Mouse (Mus musculus) megakaryocyte-erythroid progenitor cell, adult 5-6 weeks (primary cell): Measurements from ENCODE around the gene Hdgfl3. TPM values are rescaled to one million over a fixed set of nuclear protein-coding genes. Genes with fewer than 3 reads are reported as not detected.

Experiments used
- ATAC-seq: replicated peaks from 2 replicates; pipeline ENCODE4 v1.8.0; 2016; ENCODE audit warnings: mild to moderate bottlenecking, inconsistent platforms; ENCODE audit not compliant: severe bottlenecking, poor library complexity, low FRiP score, low TSS enrichment
- total RNA-seq, 2 experiments: library from RNA; stranded (forward) in 1 of 2; stranded (reverse) in 1 of 2; fragments of 200-1000, 215-1000 nt in 1 of 2; fragments of >200 nt in 1 of 2; fragmentation: Nextera tagmentation in 1 of 2; gene quantifications; 2 replicates each; pipeline ENCODE4 v1.2.3; 2014 to 2017

Gene Hdgfl3
- total RNA-seq, 2 experiments from 2014 or later: 0.56 to 0.76 TPM

DNA sequence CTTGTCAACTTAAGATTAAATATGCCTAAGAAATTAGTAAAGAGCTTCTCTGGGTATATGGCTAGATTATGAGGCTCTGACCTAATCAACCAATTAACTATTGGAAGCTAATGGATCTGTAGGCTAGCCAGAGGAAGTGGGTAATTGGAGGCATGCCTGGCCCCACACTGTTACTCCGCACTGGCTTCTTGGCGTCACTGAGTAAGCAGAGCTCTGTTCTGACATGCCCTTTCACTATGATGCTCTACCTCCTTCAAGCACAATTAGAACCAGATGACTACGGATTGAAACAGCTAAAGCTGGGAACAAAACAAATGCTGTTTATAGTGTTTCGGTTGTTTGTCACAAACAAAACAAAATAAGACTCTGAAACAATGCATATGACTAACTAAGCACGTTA is 16.0 kb downstream of the Hdgfl3 start:
- ATAC-seq: no peak

DNA sequence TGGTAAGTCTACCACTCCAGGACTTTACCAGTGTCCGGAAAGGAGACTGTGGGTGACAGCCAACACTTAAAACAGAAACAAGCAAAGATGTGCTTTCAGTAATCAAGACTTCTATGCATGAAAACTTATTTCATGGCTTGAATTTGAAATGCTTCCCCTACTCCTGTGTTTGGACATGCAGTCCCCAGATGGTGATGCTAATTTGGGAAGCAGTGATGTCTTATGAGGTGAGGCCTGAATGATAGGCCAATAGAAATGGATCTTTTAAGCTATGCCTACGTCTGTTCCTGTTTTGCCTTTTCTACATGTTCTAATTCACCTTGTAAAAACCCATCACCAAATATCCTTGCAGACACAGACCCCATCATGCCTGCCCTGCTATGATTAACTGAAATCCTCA is 29.3 kb downstream of the Hdgfl3 start:
- ATAC-seq: no peak

DNA sequence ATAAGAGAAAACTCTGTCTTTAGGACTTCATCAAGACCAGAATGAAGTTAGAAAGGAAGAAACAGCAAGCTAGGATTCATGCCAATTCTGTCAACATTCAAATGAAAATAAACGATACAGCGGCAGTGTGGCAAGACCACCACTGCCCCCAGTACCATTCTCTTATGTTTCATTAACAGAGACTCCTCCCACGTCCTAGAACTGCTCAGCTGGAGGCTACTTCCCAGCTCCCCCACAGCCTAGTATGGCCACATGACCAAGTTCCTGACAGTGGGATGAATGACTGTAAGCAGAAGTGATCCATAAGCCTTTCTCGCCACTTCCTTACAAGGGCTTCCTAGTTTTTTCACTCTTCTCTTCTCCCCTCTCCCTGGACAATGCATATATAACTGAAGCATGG is 30.2 kb downstream of the Hdgfl3 start:
- ATAC-seq: no peak

DNA sequence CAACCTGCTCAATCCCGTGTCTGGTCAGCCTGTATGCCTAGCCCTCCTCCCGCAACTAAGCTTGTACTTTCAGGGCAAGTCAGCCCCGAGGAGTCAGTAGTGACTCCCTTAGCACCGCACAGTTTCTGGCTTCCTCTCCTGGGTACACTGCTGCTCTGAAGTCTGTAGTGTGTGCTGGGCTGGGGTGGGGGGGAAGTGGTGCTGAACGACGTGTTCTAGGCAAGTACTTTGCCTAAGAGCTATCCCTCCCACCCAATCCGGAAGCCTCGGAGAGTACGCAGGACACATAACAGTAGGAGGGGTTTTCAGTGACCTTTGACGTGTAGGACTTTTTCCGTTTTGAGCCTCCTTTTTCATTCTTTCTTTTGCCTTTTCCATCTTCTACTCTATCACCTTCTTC is 34.9 kb downstream of the Hdgfl3 start:
- no peak for ATAC-seq

DNA sequence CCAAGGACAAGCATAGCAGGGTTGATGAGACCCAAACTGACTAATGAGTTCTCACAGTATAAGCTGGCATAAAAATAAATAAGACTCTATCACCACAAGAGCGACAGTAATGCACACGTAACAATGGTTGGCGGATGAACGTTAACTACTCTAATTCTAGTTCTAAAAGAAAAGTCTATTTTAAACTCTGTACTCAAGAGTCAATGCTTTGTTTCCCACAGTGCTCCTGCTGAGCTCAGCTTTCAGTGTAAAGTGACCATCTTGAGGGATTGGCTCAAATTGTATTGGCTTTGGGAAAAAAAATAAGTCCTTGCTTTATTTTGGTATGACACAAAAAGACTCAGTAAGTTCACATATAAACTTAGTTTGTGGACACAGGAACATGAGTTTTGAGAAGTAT is 49.1 kb downstream of the Hdgfl3 start:
- ATAC-seq: no peak

DNA sequence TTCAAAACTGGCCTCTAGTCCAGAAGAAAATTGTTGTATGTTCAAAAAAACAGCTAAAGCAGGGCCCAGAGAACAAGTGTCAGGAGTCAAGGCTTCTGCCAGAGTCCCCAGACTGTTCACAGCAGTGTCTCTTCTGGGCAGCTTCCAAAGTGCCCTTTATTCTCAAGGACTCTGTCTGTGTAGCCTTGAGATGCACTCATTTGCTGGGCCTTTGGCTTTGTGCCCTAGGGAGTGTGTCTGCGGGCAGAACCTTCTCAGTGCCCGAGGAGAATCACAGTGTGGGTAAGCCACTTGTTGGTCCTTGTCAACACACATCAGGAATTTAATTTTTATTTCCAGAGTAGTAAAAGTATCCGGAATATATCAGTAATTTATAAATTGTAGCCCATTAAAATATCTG is 52.7 kb downstream of the Hdgfl3 start:
- ATAC-seq: no peak

DNA sequence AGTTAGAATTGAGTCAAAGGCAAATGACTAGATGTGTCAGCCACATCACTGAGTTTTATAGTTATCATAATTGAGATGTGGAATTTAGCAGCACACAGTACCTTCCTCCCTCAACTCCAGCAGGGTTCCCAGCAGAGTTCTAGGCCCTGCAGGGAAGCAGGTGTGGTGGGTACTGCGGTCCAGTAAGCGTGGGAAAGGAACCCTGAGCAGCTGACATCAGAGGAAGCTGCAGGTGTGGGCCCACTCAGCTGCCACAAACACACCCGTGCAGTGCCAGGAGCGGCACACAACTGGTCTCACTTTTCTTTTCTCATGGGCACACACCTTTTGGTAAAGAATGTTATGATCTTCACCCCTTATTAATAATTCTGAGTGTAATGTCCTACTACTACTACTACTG is 53.5 kb downstream of the Hdgfl3 start:
- ATAC-seq: no peak

DNA sequence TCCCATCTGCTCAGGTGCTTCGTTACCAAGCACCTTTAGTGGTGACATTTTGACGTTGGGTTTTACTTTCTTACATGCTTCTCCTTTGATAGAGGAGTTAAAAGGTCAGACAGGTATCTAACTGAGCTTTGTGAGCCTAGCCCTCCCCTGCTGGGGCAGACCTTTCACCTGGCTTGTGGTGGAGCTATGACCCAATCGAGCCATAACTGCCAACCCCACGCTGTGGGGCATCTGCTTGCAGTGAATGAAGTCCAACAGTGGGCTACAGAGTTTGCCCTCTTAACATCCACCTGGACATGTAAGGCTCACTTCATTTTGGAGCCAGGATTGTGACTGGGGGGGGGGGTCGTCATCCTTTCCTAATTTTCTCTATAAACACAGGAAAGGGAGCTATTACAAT is 54.0 kb downstream of the Hdgfl3 start:
- ATAC-seq: no peak

DNA sequence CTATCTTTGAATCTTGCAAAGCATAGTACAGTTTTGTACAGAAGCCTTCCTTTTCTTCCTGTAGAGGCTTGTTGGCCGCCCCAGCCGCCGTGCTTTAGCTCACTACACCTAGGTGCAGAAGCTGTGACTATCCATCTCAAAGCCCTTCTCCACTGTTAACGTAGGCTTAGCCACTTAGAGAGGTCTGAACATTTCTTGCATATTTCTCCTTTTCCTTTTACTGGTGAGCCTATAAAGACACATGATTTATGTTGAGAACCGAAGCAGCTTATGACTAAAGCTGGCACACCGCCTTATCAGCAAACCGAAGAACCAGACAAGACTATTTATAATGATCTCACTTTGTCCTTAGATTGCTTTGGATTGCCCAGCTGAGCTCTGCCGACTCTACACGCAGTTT is 58.9 kb downstream of the Hdgfl3 start:
- ATAC-seq: no peak

DNA sequence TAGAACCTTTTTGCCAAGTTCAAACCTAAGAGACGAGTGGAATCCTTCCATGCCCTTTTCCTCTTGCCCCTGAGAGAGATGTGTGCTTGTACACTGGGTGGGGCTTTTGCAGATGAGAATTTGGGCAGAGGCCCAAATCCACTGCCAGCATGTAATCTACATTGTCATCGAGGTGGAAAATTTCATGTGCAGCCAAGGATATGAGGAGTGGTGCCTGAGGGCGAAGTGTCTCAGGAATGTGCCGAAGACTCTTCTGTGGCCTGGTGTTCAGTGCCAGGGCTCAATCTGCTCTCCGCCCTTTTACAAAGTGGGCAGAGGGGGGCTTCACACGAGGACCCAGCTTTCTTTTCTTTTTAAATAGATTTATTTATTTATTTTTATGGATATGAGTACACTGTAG is 59.6 kb downstream of the Hdgfl3 start:
- peak; percentile 79 for ATAC-seq

DNA sequence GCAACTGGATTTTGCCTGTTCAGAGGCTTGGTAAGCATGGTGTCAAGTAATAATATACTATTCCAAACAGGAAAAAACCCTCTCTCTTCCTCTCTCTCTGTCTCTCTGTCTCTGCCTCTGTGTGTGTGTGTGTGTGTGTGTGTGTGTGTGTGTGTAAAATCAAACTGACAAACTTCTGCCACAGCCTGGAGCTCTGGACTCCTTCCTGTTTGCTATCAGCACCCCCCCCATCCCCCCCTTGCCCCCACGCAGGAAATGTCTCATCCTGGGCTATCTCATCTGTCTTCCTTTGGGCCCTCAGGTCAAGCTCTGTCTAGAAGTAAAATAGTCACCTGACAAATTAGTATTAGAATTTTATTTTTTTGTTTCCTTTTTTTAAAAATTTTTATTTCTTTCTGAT is 60.5 kb downstream of the Hdgfl3 start:
- no peak for ATAC-seq

DNA sequence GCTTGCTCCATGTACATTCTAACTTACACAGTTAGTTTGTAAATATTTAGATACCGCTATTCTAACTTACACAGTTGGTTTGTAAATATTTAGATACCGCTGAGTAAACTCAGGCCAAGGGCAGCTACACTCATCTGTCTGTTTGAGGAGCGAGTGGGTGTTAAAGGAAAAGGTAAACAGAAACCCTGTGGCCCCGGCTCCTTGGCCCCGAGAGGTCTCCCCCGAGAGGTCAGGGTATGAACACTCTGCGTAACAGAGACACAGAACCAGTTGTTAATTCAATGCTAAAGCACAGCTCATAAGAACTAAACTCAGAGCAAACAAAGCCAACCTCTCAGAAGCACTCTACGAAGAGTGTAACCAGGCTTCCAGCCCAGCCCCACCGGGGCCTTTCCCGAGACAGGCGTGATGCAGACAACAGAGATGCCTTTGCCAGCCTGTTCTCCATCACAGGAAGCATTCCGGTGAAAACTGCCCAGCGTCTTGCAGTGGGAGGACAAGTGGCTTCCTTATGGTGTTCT is 61.7 kb downstream of the Hdgfl3 start:
- ATAC-seq: no peak

DNA sequence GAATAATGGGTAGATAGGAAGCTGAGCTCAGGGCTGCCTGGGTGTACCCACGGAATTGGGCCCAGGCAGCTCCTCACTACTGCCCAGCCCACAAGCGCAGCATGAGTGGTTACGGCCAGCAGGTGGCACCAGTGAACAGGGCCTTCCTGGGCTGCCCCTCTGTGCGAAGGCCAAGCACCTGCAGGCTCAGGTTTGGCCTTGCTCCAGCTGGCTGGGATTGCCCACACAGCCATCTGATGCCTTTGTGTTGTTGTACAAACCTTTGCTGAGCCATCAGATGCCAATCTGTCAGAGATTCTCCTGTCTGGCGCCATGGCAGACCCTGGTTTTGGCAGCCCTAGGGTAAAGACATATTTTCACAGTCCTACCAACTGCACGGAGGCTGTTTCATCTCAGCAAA is 66.1 kb downstream of the Hdgfl3 start:
- peak; percentile 94 for ATAC-seq

DNA sequence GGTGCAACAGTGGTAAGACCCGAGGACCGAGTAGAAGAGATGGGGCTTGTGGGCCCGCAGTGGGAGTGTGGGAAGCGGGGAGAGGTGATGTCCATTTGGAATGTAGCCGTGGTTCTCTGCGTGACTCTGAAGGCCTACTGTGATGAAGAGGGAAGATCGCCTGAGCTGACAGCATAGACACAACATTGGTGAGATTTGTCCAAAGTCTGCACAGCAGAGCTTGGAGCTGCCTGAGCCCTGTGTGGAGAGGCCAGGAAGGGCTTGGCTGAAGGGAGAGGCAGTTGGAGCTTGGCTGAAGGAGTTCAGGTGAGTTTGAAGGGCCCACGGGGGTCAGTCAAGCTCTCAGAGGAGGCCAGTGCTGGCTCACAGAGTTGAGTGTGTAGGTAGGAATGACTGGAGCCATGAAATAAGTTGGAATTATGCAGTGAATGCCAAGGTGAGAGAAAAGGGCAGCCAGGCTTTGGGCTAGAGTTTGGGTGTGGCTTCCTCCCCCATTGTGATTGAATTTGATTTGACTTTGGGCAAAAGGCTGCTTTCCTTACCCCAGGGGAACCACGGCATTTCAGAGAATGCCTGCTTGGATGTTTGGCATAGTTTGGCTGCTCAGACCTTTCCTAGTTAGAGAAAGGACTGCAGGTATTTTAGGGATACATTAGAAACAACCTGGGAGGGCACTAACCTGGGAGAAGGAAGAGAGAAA is 66.9 kb downstream of the Hdgfl3 start:
- no peak for ATAC-seq

DNA sequence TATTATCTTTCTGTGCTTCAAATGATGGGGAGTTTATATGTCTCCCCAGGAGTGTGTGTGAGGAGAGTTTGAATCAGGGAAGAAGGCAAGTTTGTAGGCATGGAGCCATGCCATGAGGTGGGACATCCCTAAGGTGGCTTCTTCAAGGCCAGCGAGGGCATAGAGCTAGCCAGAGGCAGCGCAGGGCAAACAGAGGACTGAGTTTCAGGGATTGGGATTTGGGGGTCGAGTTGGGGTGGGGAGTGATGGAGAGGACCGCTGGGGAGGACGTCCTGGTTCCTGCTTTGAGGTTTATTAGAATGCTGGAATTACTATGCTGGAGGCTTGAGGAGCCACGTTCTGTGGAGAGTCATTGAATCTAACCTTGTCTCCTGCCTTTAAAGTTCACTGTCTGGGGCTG is 68.3 kb downstream of the Hdgfl3 start:
- no peak for ATAC-seq

DNA sequence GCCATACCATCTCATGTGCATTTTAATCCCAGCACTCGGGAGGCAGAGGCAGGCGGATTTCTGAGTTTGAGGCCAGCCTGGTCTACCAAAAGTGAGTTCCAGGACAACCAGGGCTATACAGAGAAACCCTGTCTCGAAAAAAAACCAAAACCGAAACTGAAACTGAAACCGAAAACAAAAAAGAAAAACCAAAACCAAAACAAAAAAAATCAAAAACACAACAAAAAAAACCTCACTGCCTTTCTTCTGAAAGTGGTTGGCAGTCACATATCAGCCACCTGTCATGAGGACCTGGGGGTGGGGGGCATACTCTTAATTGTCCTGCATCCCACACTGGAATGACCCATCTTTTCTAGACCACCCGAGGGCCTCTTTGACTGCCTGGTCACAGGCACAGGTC is 69.7 kb downstream of the Hdgfl3 start:
- ATAC-seq: no peak

DNA sequence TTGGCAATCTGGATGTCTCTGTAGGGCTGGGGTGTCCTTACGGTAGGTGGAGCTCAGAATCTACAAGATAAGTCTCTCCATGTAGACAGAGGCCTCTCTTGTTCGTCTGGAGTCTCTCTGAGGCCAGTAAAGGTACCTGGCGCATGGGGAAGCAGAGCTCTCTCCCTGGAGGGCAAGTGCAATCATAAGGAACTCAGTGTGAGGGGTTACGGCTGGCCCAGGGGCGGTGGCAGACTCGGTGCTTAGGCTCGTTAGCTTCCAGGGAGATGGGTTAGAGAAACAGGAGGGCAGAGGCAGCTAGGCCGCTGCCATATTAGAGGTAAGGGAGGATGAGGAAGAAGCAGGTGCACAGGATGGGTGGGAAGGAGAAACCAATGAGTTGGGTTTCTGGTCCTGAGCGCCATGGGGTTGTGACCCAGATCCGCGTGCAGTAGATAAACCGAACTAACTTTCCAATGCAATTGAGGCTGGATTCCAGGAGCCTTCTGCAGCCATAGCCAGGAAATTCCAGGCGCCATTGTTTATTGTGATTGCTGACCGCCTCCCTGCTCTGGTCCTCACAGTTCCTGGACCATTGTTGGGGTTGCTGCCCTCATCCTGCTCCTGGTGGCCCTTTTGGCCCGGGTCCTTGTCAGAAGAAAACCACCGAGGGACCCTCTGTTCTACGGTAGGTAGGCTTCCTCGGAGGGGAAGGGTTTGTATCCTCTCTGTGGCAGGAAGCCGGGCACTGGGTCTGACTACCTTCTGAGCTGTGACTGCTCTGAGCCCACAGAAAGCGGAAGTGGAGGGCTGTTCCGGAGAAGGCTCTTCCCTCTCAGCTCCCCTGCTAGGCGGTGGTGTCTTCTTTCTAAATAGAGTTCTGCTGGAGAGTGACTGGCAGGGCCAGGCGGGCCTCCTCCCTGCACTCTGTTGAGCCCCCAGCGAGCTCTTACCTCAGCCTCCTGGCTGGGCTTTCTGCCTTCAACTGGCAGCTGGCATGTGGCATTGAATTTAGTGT is 71.4 kb downstream of the Hdgfl3 start:
- 0 out of 2 replicates have a peak, but pooled peaks have one; percentile 6 for ATAC-seq

DNA sequence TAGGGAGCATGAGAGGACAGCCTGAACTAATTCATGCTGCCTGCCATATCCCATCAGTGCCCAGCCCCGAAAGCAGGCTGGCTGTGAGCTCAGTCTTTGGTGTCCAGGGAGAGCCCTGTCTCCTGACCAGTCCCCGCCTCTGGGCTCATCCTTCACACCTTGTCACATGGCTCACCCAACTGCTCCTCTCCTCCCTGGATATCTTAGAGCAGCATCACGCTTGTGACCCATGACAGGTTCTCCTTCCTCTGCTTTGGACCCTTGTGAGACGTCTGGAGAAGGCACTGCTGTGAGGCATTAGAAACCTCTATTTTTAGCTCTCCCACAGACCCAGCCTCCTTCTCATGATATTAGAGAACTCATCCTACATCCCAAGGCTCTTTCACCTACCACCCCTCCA is 72.4 kb downstream of the Hdgfl3 start:
- no peak for ATAC-seq

DNA sequence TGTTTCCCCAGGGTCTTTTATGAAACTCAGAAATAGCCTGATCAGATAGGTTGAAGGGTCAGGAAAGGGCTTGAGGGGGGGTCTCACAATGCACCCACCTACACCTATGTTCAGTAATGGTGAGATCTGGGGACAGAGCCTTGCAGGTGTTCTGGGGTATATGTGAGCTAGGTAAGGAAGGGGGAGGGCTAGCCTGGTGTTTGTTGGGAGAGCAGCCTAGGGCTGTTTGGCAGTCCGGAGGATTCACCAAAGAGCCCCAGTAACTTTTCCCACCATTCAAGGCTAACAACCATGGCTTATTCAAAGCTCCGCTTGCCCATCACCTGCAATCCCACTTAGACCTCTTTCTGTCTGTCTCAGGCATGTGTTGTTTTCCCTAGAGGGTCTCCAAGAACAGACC is 72.8 kb downstream of the Hdgfl3 start:
- ATAC-seq: no peak

DNA sequence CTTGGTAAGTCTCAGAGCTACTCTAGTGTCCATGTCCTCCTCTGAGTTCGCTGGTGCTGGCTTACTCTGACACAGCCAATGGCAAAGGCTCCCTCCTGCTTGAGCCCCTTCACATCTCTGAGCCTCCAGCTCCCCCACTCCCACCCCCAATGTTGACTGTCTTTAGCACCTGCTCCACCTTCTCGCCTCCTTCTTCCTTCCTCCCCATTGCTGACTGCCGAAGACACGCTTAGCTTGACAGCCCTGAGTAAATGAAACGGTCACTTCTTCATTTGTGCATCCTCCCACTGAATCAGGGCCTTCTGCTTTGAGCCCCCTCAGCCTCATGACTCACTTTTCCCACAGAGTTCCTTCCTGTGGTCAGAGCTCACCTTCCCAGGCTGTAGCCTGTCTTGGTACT is 73.3 kb downstream of the Hdgfl3 start:
- ATAC-seq: no peak

DNA sequence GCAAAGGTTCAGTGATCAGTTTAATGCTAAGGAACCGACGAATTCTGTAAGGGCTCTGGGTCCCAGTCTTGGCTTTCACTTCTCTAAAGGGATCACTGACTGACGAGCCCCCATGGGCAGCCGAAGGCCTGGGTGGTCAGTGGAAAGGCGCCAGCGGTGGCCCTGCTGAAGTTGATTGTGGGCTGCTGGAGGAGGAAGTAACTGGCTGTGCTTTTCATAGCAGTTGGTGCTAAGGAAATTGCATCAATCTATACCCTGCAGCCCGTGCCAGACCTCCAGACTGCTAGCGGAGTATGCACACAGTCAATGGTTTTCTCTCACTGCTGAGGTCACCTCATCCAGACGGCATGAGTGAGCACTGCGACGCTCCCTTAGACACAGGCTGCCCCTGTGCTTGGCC is 74.2 kb downstream of the Hdgfl3 start:
- ATAC-seq: peak; percentile 34; the same call in 1 of the 2 replicates
